Mouse (Mus musculus) heart, postnatal 14 days (tissue): ENCODE measurements at regions not wholly inside any gene's neighbourhood (a gene's known extent, or its start where the extent isn't known, plus 50 kb on each side); places are given as distances from the start of the nearest gene placed in this dataset.
"Not testable (repeated sequence)": the region's sequence is repeated elsewhere in the genome, so short reads cannot be mapped to it uniquely, and the experiment has no call there.

ENCODE experiments used
- DNase-seq, 2 experiments: peaks; one replicate each; pipeline ENCODE4 v3.0.0; 2021 to 2022
- intact Hi-C: fragments of 180-260 bp; cut with DNase I; formaldehyde crosslinking; loops from one replicate; pipeline ENCODE4 v1.15.1; 2025

GRCm38 (mm10) chrX:19341231-19342007, 139.7 kb downstream of the Tex13c3 start:
- DNase-seq, intact Hi-C loops: not testable (repeated sequence)

- intact Hi-C loops, result no loop called here
- DNase-seq, result no peak
These were observed 167.8 kb downstream of the Tex13c3 start for GRCm38 (mm10) chrX:19313286-19313685.

GRCm38 (mm10) chrX:19311809-19312559, 169.1 kb downstream of the Tex13c3 start:
- no peak for DNase-seq
- intact Hi-C loops, result no loop called here

DNA sequence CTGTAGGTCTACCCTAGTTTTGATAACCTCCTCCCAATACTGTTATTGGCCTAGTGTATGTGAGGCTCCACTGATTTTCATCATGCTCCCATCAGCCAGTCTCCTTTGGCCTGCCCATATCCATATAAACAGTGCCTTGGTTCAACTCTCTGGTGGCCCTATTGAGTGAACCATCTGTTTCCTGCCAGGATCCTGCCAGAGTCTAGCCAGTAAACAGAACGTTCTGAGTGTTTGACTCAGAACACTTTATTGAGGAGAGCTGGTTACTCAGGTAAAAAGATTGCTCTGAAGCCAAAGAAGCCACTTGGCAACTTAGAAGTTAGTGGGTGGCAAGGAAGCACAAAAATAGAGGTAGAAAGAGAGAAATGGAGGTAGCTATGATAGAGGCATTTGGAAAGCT, 169.7 kb downstream of the Tex13c3 start:
- intact Hi-C loops, result no loop called here
- no peak for DNase-seq

DNA sequence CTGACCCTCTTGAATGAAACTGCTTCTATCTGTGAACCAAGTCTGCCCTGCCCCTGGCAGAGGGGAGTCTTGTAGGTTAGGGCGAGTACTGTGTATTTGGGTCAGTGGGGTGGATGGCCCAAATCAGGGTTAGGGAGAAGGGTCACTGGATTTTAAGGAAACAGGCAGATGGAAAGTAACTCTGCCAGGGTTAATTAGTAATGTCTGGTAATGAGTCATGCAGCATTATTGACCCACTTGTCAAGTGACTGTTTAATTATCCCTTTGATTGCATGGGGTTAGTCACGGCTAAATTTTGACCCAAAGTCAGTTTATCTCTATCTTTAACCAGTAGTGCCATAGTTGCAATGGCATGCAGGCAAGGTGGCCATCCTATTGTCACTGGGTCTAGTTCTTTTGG, 192.9 kb downstream of the Tex13c3 start:
- no peak for DNase-seq
- intact Hi-C loops, result no loop called here

- intact Hi-C loops, result no loop called here
- DNase-seq, result no peak
These were observed 194.7 kb downstream of the Tex13c3 start for GRCm38 (mm10) chrX:19286431-19286830.

- no peak for DNase-seq
- intact Hi-C loops, result no loop called here
These were observed 195.3 kb downstream of the Tex13c3 start for GRCm38 (mm10) chrX:19285773-19286172.

- intact Hi-C loops, result no loop called here
- DNase-seq, result no peak
These were observed 198.0 kb downstream of the Tex13c3 start for GRCm38 (mm10) chrX:19283078-19283477.

- intact Hi-C loops, result no loop called here
- DNase-seq, result no peak
These were observed 216.9 kb downstream of the Tex13c3 start for GRCm38 (mm10) chrX:19264237-19264636.

DNA sequence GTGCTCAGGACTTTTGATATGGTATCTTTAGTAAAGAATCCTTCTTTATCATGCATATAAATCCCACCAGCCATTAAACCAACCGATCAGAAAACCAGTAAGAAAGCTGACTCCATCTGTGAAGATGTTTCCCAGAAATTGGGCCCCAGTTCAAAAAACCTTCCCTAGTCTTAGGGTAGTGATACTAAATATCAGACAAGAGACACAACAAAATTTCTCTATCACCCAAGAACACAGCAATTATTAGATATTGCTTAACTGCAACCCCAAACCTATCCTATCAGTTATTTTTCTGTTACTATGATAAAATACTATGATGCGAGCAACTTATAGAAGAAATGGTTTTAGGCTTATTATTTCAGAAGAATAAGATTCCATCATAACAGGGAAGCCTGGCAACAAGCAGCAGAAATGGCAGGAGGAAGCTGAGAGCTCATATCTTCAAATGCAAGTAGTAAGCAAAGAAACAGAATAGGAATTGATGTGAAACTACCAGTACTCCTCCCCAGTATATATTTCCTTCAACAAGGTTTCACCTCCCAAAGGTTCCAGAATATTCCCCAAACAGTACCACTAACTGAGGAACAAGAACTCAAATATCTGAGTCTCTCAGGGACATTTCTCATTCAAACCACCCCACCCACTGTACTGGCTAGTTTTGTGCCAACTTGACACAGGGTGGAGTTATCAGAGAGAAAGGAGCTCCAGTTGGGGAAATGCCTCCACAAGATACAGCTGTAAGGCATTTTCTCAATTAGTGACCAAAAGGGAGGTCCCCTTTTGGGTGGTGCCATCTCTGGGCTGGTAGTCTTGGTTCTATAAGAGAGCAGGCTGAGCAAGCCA, 234.1 kb downstream of the Tex13c3 start:
- intact Hi-C loops, result no loop called here
- no peak for DNase-seq

DNA sequence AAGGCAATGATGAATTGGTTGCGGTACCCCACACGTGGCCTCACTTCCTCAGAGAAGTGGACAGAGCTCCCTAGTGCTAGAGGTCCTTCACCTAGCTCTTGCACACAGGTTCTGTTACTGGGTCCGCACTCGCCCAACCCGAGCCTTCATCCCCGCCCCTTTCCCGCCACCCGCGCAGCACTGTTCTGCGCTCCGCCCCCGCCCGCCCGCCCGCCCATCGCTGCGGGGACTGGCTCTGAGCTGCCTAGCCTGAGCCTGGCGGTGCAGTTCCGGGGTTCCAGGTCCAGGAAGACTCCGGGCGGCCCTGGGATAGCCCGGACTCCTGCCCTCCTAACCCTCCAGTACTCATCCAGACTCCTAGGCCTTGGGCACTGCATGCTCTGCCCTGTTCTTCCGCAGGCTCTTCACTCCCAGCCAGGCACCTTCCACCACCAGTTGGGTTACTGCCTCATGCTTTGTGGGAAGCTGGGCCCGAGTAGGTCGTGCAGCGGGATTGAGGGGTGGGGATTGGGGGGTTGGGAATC, 243.3 kb downstream of the Tex13c3 start:
- intact Hi-C loops, result loop anchor here (10.0 kb wide), 1 partner anchor 63 kb away; no protein-coding TSS in a partner anchor
- DNase-seq, result peak in 1 of 2 experiments; percentile 23

DNA sequence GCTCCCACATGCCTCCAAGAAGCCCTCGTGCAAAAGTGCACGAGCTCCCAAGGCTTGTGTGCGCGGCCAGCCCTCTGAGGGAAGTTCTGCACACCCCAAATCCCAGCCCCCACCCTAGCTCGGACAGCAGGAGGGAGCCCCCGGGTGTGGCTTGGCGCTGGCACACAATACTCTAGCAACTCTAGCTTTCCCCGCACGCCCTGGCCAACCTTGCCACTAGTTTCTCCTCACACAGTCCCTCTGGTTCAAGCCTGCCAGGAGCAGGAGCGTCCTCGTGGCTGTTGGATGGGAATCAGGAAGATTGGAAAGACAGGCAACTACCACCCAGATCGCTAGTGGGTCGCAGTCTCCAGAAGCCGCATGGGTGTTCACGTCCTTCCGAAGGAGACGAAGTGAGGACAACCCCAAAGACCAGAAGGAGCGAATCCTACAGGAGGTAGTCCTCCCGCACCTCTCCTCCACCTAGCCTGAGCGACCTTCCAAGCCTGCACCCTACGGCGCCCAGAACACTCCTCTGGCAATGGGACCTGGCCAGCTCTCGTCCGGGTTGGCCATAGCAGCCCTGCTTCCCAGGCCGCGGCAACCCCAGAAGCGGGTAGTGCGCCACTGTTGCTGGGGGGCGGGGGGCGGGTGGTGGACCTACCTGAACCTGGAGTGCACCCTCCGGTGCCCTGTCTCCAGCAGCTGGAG, 243.9 kb downstream of the Tex13c3 start:
- intact Hi-C loops, result loop anchor here (10.0 kb wide), 1 partner anchor 62 kb away; no protein-coding TSS in a partner anchor
- peak in 1 of 2 experiments; percentile 6 for DNase-seq

GRCm38 (mm10) chrX:19235449-19235848, 245.7 kb downstream of the Tex13c3 start:
- intact Hi-C loops, result loop anchor here (10.0 kb wide), 1 partner anchor 61 kb away; no protein-coding TSS in a partner anchor
- no peak for DNase-seq

DNA sequence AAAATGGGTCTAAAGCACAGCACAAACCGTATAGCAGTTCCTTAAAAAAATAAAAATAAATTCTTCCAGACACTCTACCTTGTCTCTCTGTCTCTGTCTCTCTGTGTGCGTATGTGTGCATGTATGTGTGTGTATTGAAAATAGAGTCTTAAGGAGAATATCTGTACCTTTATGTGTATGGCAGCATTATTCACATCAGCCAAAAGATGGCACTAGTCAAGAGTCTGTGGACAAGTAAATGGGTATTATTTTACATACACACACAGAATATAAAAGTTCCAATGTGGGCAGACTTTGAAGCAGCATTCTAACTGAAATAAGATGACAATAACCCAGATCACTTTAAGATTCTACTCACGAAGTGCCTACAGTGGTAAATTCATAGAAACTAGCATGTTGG, 249.3 kb downstream of the Tex13c3 start:
- no peak for DNase-seq
- intact Hi-C loops, result loop anchor here (10.0 kb wide), 1 partner anchor 57 kb away; no protein-coding TSS in a partner anchor

DNA sequence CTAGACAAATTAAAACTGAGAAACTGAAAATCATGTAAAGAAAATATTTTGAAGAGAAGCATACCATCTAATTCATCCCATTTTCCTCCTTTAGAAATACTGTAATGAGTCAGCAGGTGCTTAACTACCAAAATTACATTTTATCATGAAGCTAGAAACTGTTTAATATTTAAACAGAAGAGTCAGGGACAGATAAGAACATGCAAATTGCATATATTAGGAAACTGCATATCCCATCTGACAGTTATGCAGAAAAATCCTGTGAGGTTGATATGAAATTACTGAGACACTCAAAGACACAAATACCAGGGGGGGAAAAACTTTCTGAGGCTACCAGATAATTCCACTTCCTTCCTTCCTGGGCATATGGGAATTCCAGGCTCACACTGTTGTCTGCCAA, 257.8 kb downstream of the Tex13c3 start:
- no peak for DNase-seq
- intact Hi-C loops, result no loop called here

DNA sequence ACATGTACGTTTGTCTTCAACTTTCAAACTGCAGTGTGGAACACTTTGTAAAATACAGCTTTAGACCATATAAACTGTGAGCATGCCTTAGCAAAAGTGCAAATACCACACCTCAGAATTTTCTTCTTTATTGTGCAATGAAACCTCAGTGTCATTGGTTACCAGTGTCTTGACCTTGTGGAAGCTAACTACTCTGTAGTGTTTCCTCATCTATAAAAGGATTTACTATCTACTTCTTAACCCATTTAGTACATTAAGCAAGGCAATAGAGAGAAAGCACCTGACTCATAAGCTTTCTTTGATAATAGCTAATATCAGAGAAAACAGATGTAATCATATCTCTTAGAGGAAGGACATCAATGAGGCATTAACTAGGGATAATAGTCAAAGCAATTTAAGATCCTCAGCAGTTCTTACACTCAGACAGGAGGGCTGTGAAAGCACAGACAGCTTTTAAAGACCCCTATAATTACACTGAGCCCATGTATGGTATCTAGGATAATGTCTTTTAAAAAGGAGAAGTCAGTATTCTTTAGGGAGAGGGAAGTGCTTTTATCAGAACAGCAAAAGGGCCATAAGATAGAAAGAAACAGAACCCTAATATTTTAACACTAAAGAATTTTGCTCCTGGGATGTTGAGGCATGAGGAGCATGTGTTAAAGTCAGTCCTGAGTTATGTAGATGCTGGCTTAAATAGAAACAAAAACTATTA, 260.2 kb downstream of the Tex13c3 start:
- intact Hi-C loops, result no loop called here
- no peak for DNase-seq

DNA sequence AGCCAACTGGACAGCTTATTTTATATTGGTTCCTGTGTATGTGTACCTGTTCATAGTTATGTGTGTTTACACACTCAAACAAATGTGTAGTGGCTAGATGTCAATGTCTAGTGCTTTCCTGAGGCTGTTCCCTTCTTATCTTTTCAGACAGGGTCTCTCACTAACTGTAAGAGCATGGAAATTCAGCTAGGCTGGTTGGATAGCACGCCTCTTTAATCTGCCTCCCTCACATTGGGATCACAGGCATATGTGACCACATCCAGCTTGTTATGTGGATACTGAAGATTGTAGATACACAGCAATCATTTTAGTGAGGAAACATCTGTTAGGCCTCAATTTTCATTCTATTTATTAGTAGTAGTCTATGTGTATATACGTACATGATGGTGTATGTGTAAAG, 261.4 kb downstream of the Tex13c3 start:
- no peak for DNase-seq
- intact Hi-C loops, result no loop called here

DNA sequence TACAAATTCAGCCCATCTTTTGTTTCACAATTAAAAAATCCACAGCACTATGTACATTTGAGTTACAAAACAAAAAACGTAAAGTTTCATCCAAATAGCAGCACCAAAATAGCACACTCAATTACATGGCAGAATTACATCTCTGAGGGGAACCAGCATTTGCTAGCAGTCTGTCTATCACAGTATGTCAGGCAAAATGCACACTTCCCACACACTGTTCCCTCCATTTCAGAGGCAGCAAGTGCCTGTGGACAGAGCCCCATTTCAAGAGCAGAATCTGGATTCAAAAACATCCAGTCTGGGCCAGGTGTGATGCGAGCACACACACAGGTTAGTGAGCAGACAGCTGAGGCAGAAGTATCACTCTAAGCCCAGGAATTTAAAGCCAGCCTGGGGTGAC, 261.8 kb downstream of the Tex13c3 start:
- intact Hi-C loops, result no loop called here
- DNase-seq, result no peak

DNA sequence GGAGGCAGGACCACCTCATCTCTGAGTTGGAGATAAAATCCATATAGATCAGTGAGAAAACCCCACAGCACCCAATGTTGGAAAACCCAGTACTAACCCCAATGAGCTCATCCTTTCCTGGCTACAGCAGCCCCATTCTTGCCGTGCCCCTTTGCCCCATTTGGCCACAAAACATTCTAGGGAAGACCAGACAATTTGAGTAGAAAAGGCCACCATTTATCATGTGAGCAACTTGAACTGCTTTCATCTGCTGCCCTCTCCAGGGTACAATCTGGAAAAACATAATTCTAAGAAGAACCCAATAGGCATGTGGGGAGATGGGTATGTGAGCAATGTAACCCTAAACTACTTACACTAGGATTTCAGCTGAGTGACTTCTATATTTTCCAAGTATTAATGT, 274.7 kb downstream of the Tex13c3 start:
- intact Hi-C loops, result no loop called here
- no peak for DNase-seq
